Mouse (Mus musculus): ENCODE results near the gene Faf1. TPM values are rescaled to one million over a fixed set of nuclear protein-coding genes. Genes with fewer than 3 reads are reported as not detected.

Gene Faf1
- polyA plus RNA-seq, 2 experiments: 7.3 to 16.6 TPM

DNA sequence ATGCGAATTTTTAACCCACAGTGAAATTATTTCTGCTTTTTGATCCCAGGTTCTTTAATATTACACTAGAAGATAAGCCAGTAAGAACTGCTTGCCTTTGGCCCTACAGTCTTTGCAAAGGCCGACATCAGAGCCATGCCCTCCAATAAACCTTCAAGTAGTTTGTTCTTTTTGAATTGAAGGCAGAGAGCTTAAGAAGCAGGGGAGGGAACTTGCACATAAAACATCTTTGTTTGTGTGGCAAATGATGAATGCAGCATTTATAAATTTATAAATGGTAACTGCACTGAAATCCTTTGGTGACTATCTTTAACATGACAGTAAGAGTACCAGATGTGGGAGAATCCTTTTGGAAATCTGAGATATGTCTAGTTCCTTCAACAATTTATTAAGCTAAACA, 16.8 kb upstream of the Faf1 start:
- TF ChIP-seq EP300 (IDR thresholded peaks at IDR 0.05; ENCODE audit: low read depth) (no peak), CTCF (IDR thresholded peaks at IDR 0.05; ENCODE audit: low read depth) (no peak)
- Histone ChIP-seq H3K36me3 (replicated peaks; ENCODE audit: control insufficient read depth, insufficient read depth, low read depth) (peaks cover 5% of the 10 kb centered on the region), H3K27me3 (ENCODE audit: control insufficient read depth, insufficient read depth, low read length) (peaks cover 81% of the 10 kb centered on the region), H3K4me3 (ENCODE audit: insufficient read depth in 1 of 2, low read depth in 2 of 2, low read length in 2 of 2) (no peak overlapping the region), H3K27ac (no peak overlapping the region), H3K4me1 (replicated peaks; ENCODE audit: control insufficient read depth in 2 of 2, insufficient read depth in 2 of 2, low read length in 1 of 2) (peaks cover 2% of the 10 kb centered on the region in 2 experiments; a peak in 2 of 4 replicates), H3K9me3 (ENCODE audit: control insufficient read depth, low read length) (no peaks in the 10 kb centered on the region), H3K9ac (replicated peaks) (no peak overlapping the region), H3K4me2 (ENCODE audit: low read depth) (no peak overlapping the region)
- 15% methylated on average over 2 of the region's 2 CpGs for WGBS (ENCODE audit: insufficient replicate concordance)
- no peak for DNase-seq (ENCODE audit: low read depth in 3 of 3, low spot score in 3 of 3)
- ATAC-seq (ENCODE audit: insufficient read depth): no peak

DNA sequence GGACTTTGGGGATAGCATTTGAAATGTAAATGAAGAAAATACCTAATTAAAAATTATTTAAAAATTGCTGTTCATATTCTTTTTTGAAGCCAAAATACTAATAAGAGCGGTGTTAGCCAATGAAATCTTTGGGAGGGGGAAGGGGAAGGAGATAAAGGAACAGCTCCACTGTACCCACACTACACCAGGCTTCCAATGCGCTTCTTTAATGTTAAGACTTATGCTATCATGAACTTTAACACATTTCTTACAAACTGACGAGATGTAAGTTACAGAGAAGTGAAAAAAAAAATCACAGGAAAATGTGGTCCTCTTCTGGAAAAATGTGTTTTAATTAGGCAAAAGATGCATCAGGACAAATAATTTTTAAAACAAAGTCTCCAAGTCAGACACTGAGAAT, 15.8 kb upstream of the Faf1 start:
- DNase-seq (ENCODE audit: low read depth in 3 of 3, low spot score in 3 of 3) (no peak), ATAC-seq (ENCODE audit: insufficient read depth) (no peak)
- TF ChIP-seq EP300 (IDR thresholded peaks at IDR 0.05; ENCODE audit: low read depth): no peak
- TF ChIP-seq CTCF (IDR thresholded peaks at IDR 0.05; ENCODE audit: low read depth): no peak
- H3K4me1 ChIP-seq (replicated peaks; ENCODE audit: control insufficient read depth in 2 of 2, insufficient read depth in 2 of 2, low read length in 1 of 2): peaks cover 2% of the 10 kb centered on the region in 2 experiments; a peak in 2 of 4 replicates
- H3K27me3 ChIP-seq (ENCODE audit: control insufficient read depth, insufficient read depth, low read length): peaks cover 73% of the 10 kb centered on the region
- H3K9ac ChIP-seq (replicated peaks): no peak overlapping the region
- no peak overlapping the region for H3K27ac ChIP-seq
- peaks cover 5% of the 10 kb centered on the region for H3K36me3 ChIP-seq (replicated peaks; ENCODE audit: control insufficient read depth, insufficient read depth, low read depth)
- H3K4me2 ChIP-seq (ENCODE audit: low read depth): no peak overlapping the region
- no peaks in the 10 kb centered on the region for H3K9me3 ChIP-seq (ENCODE audit: control insufficient read depth, low read length)
- 13% methylated on average over 3 of the region's 3 CpGs for WGBS (ENCODE audit: insufficient replicate concordance)
- no peak overlapping the region for H3K4me3 ChIP-seq (ENCODE audit: insufficient read depth in 1 of 2, low read depth in 2 of 2, low read length in 2 of 2)

DNA sequence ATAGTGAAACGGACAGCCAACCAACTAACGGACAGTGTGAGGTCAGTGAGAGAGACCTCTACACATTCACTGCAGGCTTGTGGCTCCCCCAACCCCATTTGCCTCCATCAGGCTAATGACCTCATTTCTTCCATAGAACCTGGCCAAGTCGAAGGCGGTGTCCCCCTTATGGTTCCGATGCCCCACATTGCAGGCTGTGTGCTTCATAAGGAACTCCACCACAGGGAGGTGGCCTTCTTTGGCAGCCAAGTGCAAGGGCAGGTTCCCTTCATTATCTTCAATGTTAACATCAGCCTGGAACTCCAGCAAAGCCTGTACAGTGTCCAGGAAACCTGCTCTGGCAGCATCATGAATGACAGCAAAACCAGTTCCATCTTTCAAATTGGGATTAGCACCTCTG, 15.2 kb upstream of the Faf1 start:
- Histone ChIP-seq H3K4me2 (ENCODE audit: low read depth) (no peak overlapping the region), H3K36me3 (replicated peaks; ENCODE audit: control insufficient read depth, insufficient read depth, low read depth) (peaks cover 5% of the 10 kb centered on the region), H3K9ac (replicated peaks) (no peak overlapping the region), H3K27me3 (ENCODE audit: control insufficient read depth, insufficient read depth, low read length) (peaks cover 67% of the 10 kb centered on the region), H3K9me3 (ENCODE audit: control insufficient read depth, low read length) (no peaks in the 10 kb centered on the region), H3K4me1 (replicated peaks; ENCODE audit: control insufficient read depth in 2 of 2, insufficient read depth in 2 of 2, low read length in 1 of 2) (peaks cover 2% of the 10 kb centered on the region in 2 experiments; a peak in 2 of 4 replicates), H3K4me3 (ENCODE audit: insufficient read depth in 1 of 2, low read depth in 2 of 2, low read length in 2 of 2) (no peak overlapping the region), H3K27ac (no peak overlapping the region)
- ATAC-seq (ENCODE audit: insufficient read depth) (no peak), DNase-seq (ENCODE audit: low read depth in 3 of 3, low spot score in 3 of 3) (no peak)
- 10% methylated on average over 5 of the region's 5 CpGs for WGBS (ENCODE audit: insufficient replicate concordance)
- TF ChIP-seq EP300 (IDR thresholded peaks at IDR 0.05; ENCODE audit: low read depth) (no peak), CTCF (IDR thresholded peaks at IDR 0.05; ENCODE audit: low read depth) (no peak)

DNA sequence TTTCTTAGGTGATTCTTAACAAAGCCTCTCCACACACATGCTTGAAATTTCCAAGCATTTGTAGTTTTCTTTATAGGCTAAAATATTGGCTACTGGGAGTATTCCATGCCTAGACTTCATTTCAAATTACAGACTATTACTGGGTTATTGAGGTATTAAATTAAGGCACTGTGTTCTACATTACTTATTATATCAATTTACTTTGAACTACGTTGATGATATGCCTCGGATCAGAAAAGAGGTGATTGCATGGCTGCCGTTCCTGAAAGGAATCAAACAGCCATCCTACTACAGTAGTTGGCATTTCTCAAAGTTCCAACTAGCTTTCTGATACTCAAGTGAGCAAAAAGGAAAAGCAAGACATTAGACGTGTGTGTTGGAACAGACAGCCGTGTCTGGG, 14.1 kb upstream of the Faf1 start:
- DNase-seq (ENCODE audit: low read depth in 3 of 3, low spot score in 3 of 3) (no peak), ATAC-seq (ENCODE audit: insufficient read depth) (no peak)
- Histone ChIP-seq H3K27me3 (ENCODE audit: control insufficient read depth, insufficient read depth, low read length) (peaks cover 56% of the 10 kb centered on the region), H3K4me2 (ENCODE audit: low read depth) (no peak overlapping the region), H3K4me1 (replicated peaks; ENCODE audit: control insufficient read depth in 2 of 2, insufficient read depth in 2 of 2, low read length in 1 of 2) (peaks cover 2% of the 10 kb centered on the region in 2 experiments; a peak in 2 of 4 replicates), H3K4me3 (ENCODE audit: insufficient read depth in 1 of 2, low read depth in 2 of 2, low read length in 2 of 2) (no peak overlapping the region), H3K9ac (replicated peaks) (no peak overlapping the region), H3K27ac (no peak overlapping the region), H3K9me3 (ENCODE audit: control insufficient read depth, low read length) (no peaks in the 10 kb centered on the region), H3K36me3 (replicated peaks; ENCODE audit: control insufficient read depth, insufficient read depth, low read depth) (peaks cover 5% of the 10 kb centered on the region)
- no peak for TF ChIP-seq CTCF (IDR thresholded peaks at IDR 0.05; ENCODE audit: low read depth)
- no peak for TF ChIP-seq EP300 (IDR thresholded peaks at IDR 0.05; ENCODE audit: low read depth)
- WGBS (ENCODE audit: insufficient replicate concordance): 12% methylated on average over 5 of the region's 5 CpGs

DNA sequence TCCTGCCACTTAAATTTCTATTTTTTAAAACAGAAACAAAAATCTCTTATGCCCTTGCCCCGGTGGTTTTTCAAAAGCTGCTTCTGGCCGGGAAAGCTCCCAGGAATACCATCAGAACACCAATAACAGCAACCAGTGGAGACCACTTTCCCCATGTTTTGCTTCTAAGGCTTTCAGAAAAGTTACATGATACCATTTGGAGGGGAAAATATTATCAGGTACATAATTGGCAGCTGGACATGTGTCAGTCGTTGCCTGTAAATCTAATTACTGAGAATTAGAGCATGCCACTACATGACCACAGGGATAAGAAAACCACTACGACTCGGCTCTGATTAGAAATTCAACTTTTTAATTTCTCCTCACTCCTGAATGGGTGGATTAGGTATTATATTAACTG, 12.3 kb upstream of the Faf1 start:
- Histone ChIP-seq H3K4me3 (ENCODE audit: insufficient read depth in 1 of 2, low read depth in 2 of 2, low read length in 2 of 2) (peak overlapping the region; percentile 82 to 90), H3K27ac (no peak overlapping the region), H3K4me2 (ENCODE audit: low read depth) (peak overlapping the region; percentile 76), H3K36me3 (replicated peaks; ENCODE audit: control insufficient read depth, insufficient read depth, low read depth) (peaks cover 5% of the 10 kb centered on the region), H3K27me3 (ENCODE audit: control insufficient read depth, insufficient read depth, low read length) (peaks cover 37% of the 10 kb centered on the region), H3K9ac (replicated peaks) (peak overlapping the region; percentile 80), H3K4me1 (replicated peaks; ENCODE audit: control insufficient read depth in 2 of 2, insufficient read depth in 2 of 2, low read length in 1 of 2) (peaks cover 2 to 6% of the 10 kb centered on the region in 2 experiments; a peak in 3 of 4 replicates), H3K9me3 (ENCODE audit: control insufficient read depth, low read length) (no peaks in the 10 kb centered on the region)
- ATAC-seq (ENCODE audit: insufficient read depth) (no peak), DNase-seq (ENCODE audit: low read depth in 3 of 3, low spot score in 3 of 3) (no peak)
- WGBS (ENCODE audit: insufficient replicate concordance): 14% methylated on average over 5 of the region's 5 CpGs
- no peak for TF ChIP-seq CTCF (IDR thresholded peaks at IDR 0.05; ENCODE audit: low read depth)
- TF ChIP-seq EP300 (IDR thresholded peaks at IDR 0.05; ENCODE audit: low read depth): no peak

Data from liver, embryonic 14.5 days (tissue).